Mouse (Mus musculus): ENCODE measurements around the gene H2-K1. TPM values are rescaled to one million over a fixed set of nuclear protein-coding genes. Genes with fewer than 3 reads are reported as not detected.
"Not testable (repeated sequence)": the region's sequence is repeated elsewhere in the genome, so short reads cannot be mapped to it uniquely, and the experiment has no call there.

Gene H2-K1
- polyA plus RNA-seq, 1 experiment from 2014 or later = 32.7 TPM

DNA sequence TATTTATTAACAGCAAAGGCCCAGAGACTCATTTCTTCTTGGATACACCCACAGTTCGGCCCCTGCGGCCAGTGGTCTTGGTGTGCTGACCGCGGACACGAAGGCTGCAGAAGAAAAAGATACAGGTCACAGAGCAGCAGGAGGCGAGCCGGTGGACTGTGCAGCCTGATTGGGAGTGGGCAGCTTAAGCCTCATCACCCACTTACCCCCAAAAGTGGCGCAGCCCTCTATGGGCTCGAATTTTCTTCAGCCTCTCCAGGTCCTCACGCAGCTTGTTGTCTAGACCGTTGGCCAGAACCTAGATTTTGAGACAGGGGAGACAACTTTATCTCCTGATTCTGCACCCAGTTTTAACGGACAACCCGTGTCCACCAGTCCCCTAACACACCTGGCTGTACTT is 48.1 kb downstream of the H2-K1 start:
- WGBS = 61% methylated on average over 13 of the region's 13 CpGs
- H3K4me3 ChIP-seq (ENCODE audit: low read length) = peak overlapping the region; percentile 51; the same call in 1 of the 2 replicates
- peak overlapping the region; percentile 75 for H3K4me2 ChIP-seq (replicated peaks; ENCODE audit: low read depth, low read length)
- H3K27ac ChIP-seq (ENCODE audit: low read length) = peak overlapping the region; percentile 92
- peaks cover 50% of the 10 kb centered on the region for H3K4me1 ChIP-seq (ENCODE audit: insufficient read depth, low read length)
- H3K9me3 ChIP-seq (ENCODE audit: low read length); ATAC-seq (ENCODE audit: low FRiP score, low TSS enrichment); H3K27me3 ChIP-seq (ENCODE audit: insufficient read depth, low read length): not testable (repeated sequence)
- H3K36me3 ChIP-seq (ENCODE audit: insufficient read depth, low read length) = peaks cover 31% of the 10 kb centered on the region
- 0 out of 2 replicates have a peak overlapping the region, but pooled peaks have one; percentile 10 for H3K9ac ChIP-seq (replicated peaks; ENCODE audit: low read length)

DNA sequence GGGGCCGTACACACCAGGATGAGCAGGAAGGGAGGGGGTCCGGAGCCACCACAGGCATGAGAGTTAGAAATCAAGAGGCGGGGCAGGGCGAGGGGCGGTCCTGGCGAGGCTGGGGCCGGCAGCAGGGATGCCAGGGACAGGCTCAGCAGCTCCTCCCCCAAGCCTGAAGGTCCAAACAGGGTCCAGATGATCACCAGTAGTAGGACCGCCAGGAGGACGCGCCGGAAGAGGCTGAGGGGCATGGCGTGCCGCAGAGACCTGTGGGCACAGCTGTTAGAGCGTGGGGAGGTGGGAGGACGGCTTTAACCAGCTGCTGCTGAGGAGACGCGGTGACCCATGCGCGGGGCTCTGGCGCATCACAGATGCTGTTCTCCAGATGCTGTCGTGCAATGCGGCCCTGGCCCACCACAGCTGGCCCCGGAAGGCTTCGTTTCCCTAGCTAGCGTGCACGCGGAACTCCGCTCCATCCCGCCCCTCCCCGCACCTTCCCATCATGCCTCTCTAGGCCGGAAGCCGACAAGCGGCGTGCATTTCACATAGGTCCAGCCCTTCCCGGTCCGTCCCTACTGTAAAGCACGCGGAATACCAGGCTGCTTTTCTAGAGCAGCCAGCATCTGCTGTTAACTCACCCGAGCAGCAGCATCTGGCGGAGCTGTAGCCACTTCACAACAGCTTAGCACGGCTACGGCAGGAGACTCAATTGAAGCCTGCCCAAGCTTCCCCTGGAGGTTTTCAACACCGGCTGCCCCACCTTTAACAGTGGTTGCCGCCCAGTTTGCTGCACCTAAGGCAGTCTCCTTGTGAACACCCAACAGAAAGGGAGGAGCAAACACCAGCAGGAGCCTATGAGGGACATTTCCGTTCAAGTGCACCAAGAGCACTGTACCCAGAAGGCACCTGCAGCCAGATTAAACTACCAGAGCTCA is 48.9 kb downstream of the H2-K1 start, which contains the start of gene B3galt4:
B3galt4 (minus strand) TSS at position 468 of the 926 bp plus-strand sequence.
- Histone ChIP-seq H3K9me3 (ENCODE audit: low read length) (no peaks in the 10 kb centered on the region), H3K36me3 (ENCODE audit: insufficient read depth, low read length) (peaks cover 34% of the 10 kb centered on the region), H3K4me3 (ENCODE audit: low read length) (peak within 1 kb of the TSS; percentile 51), H3K27me3 (ENCODE audit: insufficient read depth, low read length) (no peaks in the 10 kb centered on the region), H3K27ac (ENCODE audit: low read length) (peak within 1 kb of the TSS; percentile 92), H3K9ac (replicated peaks; ENCODE audit: low read length) (peak within 1 kb of the TSS; percentile 64), H3K4me2 (replicated peaks; ENCODE audit: low read depth, low read length) (peak within 1 kb of the TSS; percentile 75), H3K4me1 (ENCODE audit: insufficient read depth, low read length) (peaks cover 45% of the 10 kb centered on the region)
- ATAC-seq (ENCODE audit: low FRiP score, low TSS enrichment) = peak; percentile 83
- 1% methylated on average over 45 of the region's 45 CpGs for WGBS

DNA sequence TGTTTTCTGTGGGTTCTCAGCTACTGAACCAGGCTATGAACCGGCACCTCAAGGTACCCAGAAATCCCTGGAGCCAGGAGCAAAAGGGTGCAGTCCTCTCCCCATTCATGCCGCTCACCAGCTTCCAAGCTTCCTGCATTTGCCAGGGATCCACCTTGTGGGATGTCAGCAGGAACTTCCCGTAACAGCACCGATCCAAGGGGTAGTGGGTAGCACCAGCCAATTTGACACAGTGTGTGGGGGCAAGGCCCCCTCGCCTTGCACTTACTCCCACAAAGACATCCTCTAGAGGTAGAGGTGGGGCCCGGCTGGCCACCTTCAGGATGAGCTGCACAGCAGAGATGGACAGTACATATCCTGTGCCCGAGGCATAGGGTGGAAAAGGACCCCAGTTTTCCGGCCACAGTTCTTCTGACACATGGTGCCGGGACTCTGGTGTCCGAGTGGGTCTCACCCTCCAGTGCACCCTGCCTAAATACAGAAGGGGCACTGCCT is 50.0 kb downstream of the H2-K1 start:
- H3K27ac ChIP-seq (ENCODE audit: low read length) = peak overlapping the region; percentile 92
- no peak for ATAC-seq (ENCODE audit: low FRiP score, low TSS enrichment)
- peaks cover 45% of the 10 kb centered on the region for H3K4me1 ChIP-seq (ENCODE audit: insufficient read depth, low read length)
- 73% methylated on average over 10 of the region's 10 CpGs for WGBS
- peak overlapping the region; percentile 51 for H3K4me3 ChIP-seq (ENCODE audit: low read length)
- H3K9ac ChIP-seq (replicated peaks; ENCODE audit: low read length) = peak overlapping the region; percentile 64; the same call in 1 of the 2 replicates
- no peaks in the 10 kb centered on the region for H3K9me3 ChIP-seq (ENCODE audit: low read length)
- peaks cover 39% of the 10 kb centered on the region for H3K36me3 ChIP-seq (ENCODE audit: insufficient read depth, low read length)
- H3K4me2 ChIP-seq (replicated peaks; ENCODE audit: low read depth, low read length) = peak overlapping the region; percentile 75
- H3K27me3 ChIP-seq (ENCODE audit: insufficient read depth, low read length) = no peaks in the 10 kb centered on the region

DNA sequence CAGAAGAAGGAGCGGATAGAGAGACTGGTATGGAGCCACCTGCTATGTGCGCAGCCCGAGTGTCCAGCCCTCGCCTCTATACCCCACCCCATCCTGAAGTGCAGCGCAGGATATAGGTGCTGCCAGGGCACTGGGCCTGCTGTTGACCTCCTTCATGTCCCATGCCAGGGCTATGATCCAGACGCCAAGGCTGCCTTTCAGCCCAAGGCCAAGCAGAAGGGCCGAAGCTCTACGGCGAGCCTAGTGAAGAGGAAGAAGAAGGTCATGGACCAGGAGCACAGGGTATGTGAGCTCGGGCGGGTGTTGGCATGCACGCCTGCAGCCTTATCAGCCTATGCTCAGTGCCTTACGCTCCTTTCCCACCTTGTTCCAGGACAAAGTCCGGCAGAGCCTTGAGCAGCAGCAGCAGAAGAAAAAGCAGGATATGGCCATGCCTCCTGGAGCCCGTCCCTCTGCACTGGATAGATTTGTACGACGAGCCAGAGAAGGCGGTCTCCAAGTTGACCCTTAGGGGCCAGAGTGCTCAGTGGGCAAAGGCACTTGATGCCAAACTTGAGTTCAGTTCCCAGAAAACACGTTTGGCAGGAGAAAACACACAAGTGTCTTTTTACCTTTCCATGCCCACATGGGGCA is 51.1 kb downstream of the H2-K1 start:
- no peak overlapping the region for H3K4me2 ChIP-seq (replicated peaks; ENCODE audit: low read depth, low read length)
- H3K36me3 ChIP-seq (ENCODE audit: insufficient read depth, low read length) = peaks cover 49% of the 10 kb centered on the region
- ATAC-seq (ENCODE audit: low FRiP score, low TSS enrichment) = no peak

DNA sequence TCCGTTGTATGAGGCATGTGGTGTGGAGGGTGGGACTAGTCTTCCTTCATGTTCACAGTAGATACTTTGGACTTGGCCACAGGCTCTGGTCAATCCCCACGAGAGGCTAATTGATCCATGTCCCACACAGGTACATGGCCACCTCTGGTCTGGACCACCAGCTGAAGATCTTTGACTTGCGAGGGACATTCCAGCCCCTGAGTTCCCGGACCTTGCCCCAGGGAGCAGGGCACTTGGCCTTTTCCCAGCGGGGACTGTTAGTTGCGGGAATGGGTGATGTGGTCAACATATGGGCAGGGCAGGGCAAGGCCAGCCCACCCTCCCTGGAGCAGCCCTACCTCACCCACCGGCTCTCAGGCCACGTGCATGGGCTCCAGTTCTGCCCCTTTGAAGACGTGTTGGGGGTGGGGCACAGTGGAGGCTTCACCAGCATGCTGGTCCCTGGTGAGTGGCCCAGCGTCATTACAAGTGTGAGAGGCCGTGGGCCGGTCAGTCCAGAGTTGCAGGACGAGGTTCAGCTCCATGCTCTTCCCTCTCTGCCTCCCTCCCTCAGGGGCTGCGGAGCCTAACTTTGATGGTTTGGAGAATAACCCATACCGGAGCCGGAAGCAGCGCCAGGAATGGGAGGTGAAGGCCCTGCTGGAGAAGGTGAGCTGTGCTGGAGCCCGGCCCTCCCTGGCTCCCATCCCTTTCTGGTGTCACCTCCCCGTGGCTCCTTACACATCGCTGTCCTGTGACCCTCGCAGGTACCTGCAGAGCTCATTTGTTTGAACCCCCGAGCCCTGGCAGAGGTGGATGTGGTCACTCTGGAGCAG is 51.9 kb downstream of the H2-K1 start:
- H3K4me2 ChIP-seq (replicated peaks; ENCODE audit: low read depth, low read length) = no peak overlapping the region
- peaks cover 31% of the 10 kb centered on the region for H3K4me1 ChIP-seq (ENCODE audit: insufficient read depth, low read length)
- H3K4me3 ChIP-seq (ENCODE audit: low read length) = no peak overlapping the region
- 82% methylated on average over 22 of the region's 22 CpGs for WGBS
- no peak for ATAC-seq (ENCODE audit: low FRiP score, low TSS enrichment)
- no peaks in the 10 kb centered on the region for H3K9me3 ChIP-seq (ENCODE audit: low read length)
- no peak overlapping the region for H3K27ac ChIP-seq (ENCODE audit: low read length)
- no peak overlapping the region for H3K9ac ChIP-seq (replicated peaks; ENCODE audit: low read length)
- H3K27me3 ChIP-seq (ENCODE audit: insufficient read depth, low read length) = no peaks in the 10 kb centered on the region
- peaks cover 48% of the 10 kb centered on the region for H3K36me3 ChIP-seq (ENCODE audit: insufficient read depth, low read length)

More for the DNA sequence above, 51.1 kb downstream of the H2-K1 start:
- no peak overlapping the region for H3K4me3 ChIP-seq (ENCODE audit: low read length)
- WGBS = 89% methylated on average over 19 of the region's 19 CpGs
- H3K27ac ChIP-seq (ENCODE audit: low read length) = no peak overlapping the region
- H3K9me3 ChIP-seq (ENCODE audit: low read length) = no peaks in the 10 kb centered on the region
- no peak overlapping the region for H3K9ac ChIP-seq (replicated peaks; ENCODE audit: low read length)
- H3K4me1 ChIP-seq (ENCODE audit: insufficient read depth, low read length) = peaks cover 38% of the 10 kb centered on the region
- H3K27me3 ChIP-seq (ENCODE audit: insufficient read depth, low read length) = no peaks in the 10 kb centered on the region

DNA sequence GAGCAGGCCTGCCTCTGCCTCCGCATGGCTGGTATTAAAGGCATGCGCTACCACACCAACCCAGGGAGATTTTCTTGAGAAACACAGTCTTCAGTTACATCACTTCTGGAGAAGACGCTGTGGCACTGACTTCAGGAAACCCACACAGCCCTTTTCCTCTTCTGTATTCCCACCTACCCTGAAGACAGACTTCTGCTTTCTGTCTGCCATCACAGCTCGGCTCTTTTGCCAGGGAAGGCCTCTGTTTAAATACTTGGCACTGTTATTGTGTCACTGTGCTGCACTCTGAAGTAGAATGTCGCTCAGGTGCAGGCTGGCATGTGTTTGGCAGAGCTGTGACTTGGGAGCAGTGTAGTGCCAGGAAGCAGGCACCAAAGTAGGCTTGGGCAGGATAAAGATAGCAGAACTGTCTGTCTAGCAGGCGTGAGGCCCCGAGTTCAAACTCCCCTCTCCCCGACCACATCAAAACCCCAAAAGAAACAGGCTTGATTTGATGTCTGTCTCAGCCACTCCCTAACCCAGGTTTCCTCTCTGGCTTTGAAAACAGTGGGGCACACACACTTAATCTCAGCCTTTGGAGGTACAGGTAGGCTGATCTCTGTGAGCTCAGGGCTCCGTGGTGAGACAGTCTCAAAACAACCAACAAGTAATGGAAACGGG is 52.6 kb downstream of the H2-K1 start:
- H3K9ac ChIP-seq (replicated peaks; ENCODE audit: low read length) = no peak overlapping the region
- H3K4me1 ChIP-seq (ENCODE audit: insufficient read depth, low read length) = peaks cover 23% of the 10 kb centered on the region
- no peak for ATAC-seq (ENCODE audit: low FRiP score, low TSS enrichment)
- H3K27ac ChIP-seq (ENCODE audit: low read length) = no peak overlapping the region
- WGBS = 90% methylated on average over 10 of the region's 10 CpGs
- H3K4me2 ChIP-seq (replicated peaks; ENCODE audit: low read depth, low read length) = no peak overlapping the region
- H3K27me3 ChIP-seq (ENCODE audit: insufficient read depth, low read length) = no peaks in the 10 kb centered on the region
- H3K4me3 ChIP-seq (ENCODE audit: low read length) = no peak overlapping the region
- H3K36me3 ChIP-seq (ENCODE audit: insufficient read depth, low read length) = peaks cover 46% of the 10 kb centered on the region
- no peaks in the 10 kb centered on the region for H3K9me3 ChIP-seq (ENCODE audit: low read length)

MicroRNAs within 50 kb of the gene (microRNA counts, 519-probe panel; counts per million panel counts)
- 104 counts per million, percentile 35 among the panel's probes with 10 or more counts for microRNA mmu-miR-219

Small RNAs within 50 kb of the gene (microRNA-seq; reads per million reads assigned to microRNA genes)
- gene Mir219a-1 (not detected), gene Mir219c (not detected)

Other genes with a start within 250 kb of the H2-K1 start
- gene Rab11b, start 239.8 kb downstream of the H2-K1 start, polyA plus RNA-seq (2015; fragmentation: Nextera tagmentation; extraction: Ambion mirVana) = 245 and 303 TPM in 2 replicates
- 28.4 and 29.5 TPM in 2 replicates for gene Angptl4, start 218.5 kb downstream of the H2-K1 start, polyA plus RNA-seq (2015; fragmentation: Nextera tagmentation; extraction: Ambion mirVana)
- 65.0 and 73.5 TPM in 2 replicates for gene Kank3, start 189.8 kb downstream of the H2-K1 start, polyA plus RNA-seq (2015; fragmentation: Nextera tagmentation; extraction: Ambion mirVana)
- 796 and 818 TPM in 2 replicates for gene Rps28, start 175.8 kb downstream of the H2-K1 start, polyA plus RNA-seq (2015; fragmentation: Nextera tagmentation; extraction: Ambion mirVana)
- gene Ndufa7, start 175.8 kb downstream of the H2-K1 start, polyA plus RNA-seq (2015; fragmentation: Nextera tagmentation; extraction: Ambion mirVana) = 480 and 498 TPM in 2 replicates
- gene Cd320, start 157.3 kb downstream of the H2-K1 start, polyA plus RNA-seq (2015; fragmentation: Nextera tagmentation; extraction: Ambion mirVana) = 120 and 122 TPM in 2 replicates
- gene Gm7029, start 126.5 kb downstream of the H2-K1 start, polyA plus RNA-seq (2015; fragmentation: Nextera tagmentation; extraction: Ambion mirVana) = not detected in 2 replicates
- 9.6 and 10.5 TPM in 2 replicates for gene Kifc1, start 109.7 kb downstream of the H2-K1 start, polyA plus RNA-seq (2015; fragmentation: Nextera tagmentation; extraction: Ambion mirVana)
- gene Platr17, start 95.2 kb downstream of the H2-K1 start, polyA plus RNA-seq (2015; fragmentation: Nextera tagmentation; extraction: Ambion mirVana) = 0.22 TPM in 1 of 2 replicates, not detected in the other
- 59.9 and 60.1 TPM in 2 replicates for gene Daxx, start 90.9 kb downstream of the H2-K1 start, polyA plus RNA-seq (2015; fragmentation: Nextera tagmentation; extraction: Ambion mirVana)
- gene Tapbp, start 84.4 kb downstream of the H2-K1 start, polyA plus RNA-seq (2015; fragmentation: Nextera tagmentation; extraction: Ambion mirVana) = 36.1 and 39.2 TPM in 2 replicates
- 20.6 and 20.9 TPM in 2 replicates for gene Zbtb22, start 84.4 kb downstream of the H2-K1 start, polyA plus RNA-seq (2015; fragmentation: Nextera tagmentation; extraction: Ambion mirVana)
- 35.9 and 38.0 TPM in 2 replicates for gene Rgl2, start 70.8 kb downstream of the H2-K1 start, polyA plus RNA-seq (2015; fragmentation: Nextera tagmentation; extraction: Ambion mirVana)
- gene Pfdn6, start 60.0 kb downstream of the H2-K1 start, polyA plus RNA-seq (2015; fragmentation: Nextera tagmentation; extraction: Ambion mirVana) = 168 and 174 TPM in 2 replicates
- gene Wdr46, start 59.7 kb downstream of the H2-K1 start, polyA plus RNA-seq (2015; fragmentation: Nextera tagmentation; extraction: Ambion mirVana) = 32.7 and 37.7 TPM in 2 replicates
- 6.2 and 6.9 TPM in 2 replicates for gene B3galt4, start 48.9 kb downstream of the H2-K1 start, polyA plus RNA-seq (2015; fragmentation: Nextera tagmentation; extraction: Ambion mirVana)
- gene Vps52, start 44.5 kb downstream of the H2-K1 start, polyA plus RNA-seq (2015; fragmentation: Nextera tagmentation; extraction: Ambion mirVana) = 51.9 and 54.7 TPM in 2 replicates
- gene Rps18, start 44.3 kb downstream of the H2-K1 start, polyA plus RNA-seq (2015; fragmentation: Nextera tagmentation; extraction: Ambion mirVana) = 1,660 and 1,786 TPM in 2 replicates
- 14.7 and 18.7 TPM in 2 replicates for gene Ring1, start 24.3 kb upstream of the H2-K1 start, polyA plus RNA-seq (2015; fragmentation: Nextera tagmentation; extraction: Ambion mirVana)
- gene H2-Ke6, start 27.7 kb upstream of the H2-K1 start, polyA plus RNA-seq (2015; fragmentation: Nextera tagmentation; extraction: Ambion mirVana) = 52.9 and 54.0 TPM in 2 replicates
- 227 and 231 TPM in 2 replicates for gene Slc39a7, start 31.3 kb upstream of the H2-K1 start, polyA plus RNA-seq (2015; fragmentation: Nextera tagmentation; extraction: Ambion mirVana)
- gene Rxrb, start 31.5 kb upstream of the H2-K1 start, polyA plus RNA-seq (2015; fragmentation: Nextera tagmentation; extraction: Ambion mirVana) = 52.7 and 56.7 TPM in 2 replicates
- 3.2 and 3.7 TPM in 2 replicates for gene Col11a2, start 39.1 kb upstream of the H2-K1 start, polyA plus RNA-seq (2015; fragmentation: Nextera tagmentation; extraction: Ambion mirVana)
- 0.52 and 0.82 TPM in 2 replicates for gene H2-Oa, start 92.0 kb upstream of the H2-K1 start, polyA plus RNA-seq (2015; fragmentation: Nextera tagmentation; extraction: Ambion mirVana)
- 18.3 and 19.0 TPM in 2 replicates for gene H2-DMa, start 119.2 kb upstream of the H2-K1 start, polyA plus RNA-seq (2015; fragmentation: Nextera tagmentation; extraction: Ambion mirVana)
- gene Brd2, start 122.3 kb upstream of the H2-K1 start, polyA plus RNA-seq (2015; fragmentation: Nextera tagmentation; extraction: Ambion mirVana) = 117 and 134 TPM in 2 replicates
- gene H2-DMb2, start 143.0 kb upstream of the H2-K1 start, polyA plus RNA-seq (2015; fragmentation: Nextera tagmentation; extraction: Ambion mirVana) = 24.5 and 30.3 TPM in 2 replicates
- gene H2-DMb1, start 152.7 kb upstream of the H2-K1 start, polyA plus RNA-seq (2015; fragmentation: Nextera tagmentation; extraction: Ambion mirVana) = 7.2 and 8.6 TPM in 2 replicates
- 4.7 and 5.5 TPM in 2 replicates for gene Tap1, start 187.2 kb upstream of the H2-K1 start, polyA plus RNA-seq (2015; fragmentation: Nextera tagmentation; extraction: Ambion mirVana)
- 2.0 and 2.4 TPM in 2 replicates for gene Psmb9, start 187.4 kb upstream of the H2-K1 start, polyA plus RNA-seq (2015; fragmentation: Nextera tagmentation; extraction: Ambion mirVana)
- gene Psmb8, start 197.4 kb upstream of the H2-K1 start, polyA plus RNA-seq (2015; fragmentation: Nextera tagmentation; extraction: Ambion mirVana) = 6.4 and 7.2 TPM in 2 replicates
- gene Tap2, start 203.2 kb upstream of the H2-K1 start, polyA plus RNA-seq (2015; fragmentation: Nextera tagmentation; extraction: Ambion mirVana) = 5.2 and 5.8 TPM in 2 replicates
- 0.14 and 0.27 TPM in 2 replicates for gene H2-Ob, start 238.6 kb upstream of the H2-K1 start, polyA plus RNA-seq (2015; fragmentation: Nextera tagmentation; extraction: Ambion mirVana)